Mouse (Mus musculus): ENCODE measurements around the gene Six5. TPM values are rescaled to one million over a fixed set of nuclear protein-coding genes. Genes with fewer than 3 reads are reported as not detected.

Six5 gene
- total RNA-seq (2014; rRNA removed), result 5.4 and 8.2 TPM in 2 replicates
- polyA plus RNA-seq (2015; fragmentation: Nextera tagmentation; extraction: Ambion mirVana), result 1.2 and 1.4 TPM in 2 replicates

GRCm38 (mm10) chr7:19094471-19094825 lies at the start of gene Six5:
TSS of gene Six5 (plus strand) at chr7:19094594.
- no peak for TF ChIP-seq CTCF (IDR thresholded peaks at IDR 0.05)
- peaks cover 14% of the 10 kb centered on the region for H3K4me1 ChIP-seq (ENCODE audit: insufficient read depth, low read length)
- peaks cover 7% of the 10 kb centered on the region; the same call in 1 of the 2 replicates for H3K36me3 ChIP-seq (ENCODE audit: insufficient read depth, low read length)
- peak within 1 kb of the TSS; percentile 51 for H3K27ac ChIP-seq (ENCODE audit: low read depth, low read length)
- WGBS, result under 1% methylated on average over 23 of the region's 36 CpGs
- H3K4me2 ChIP-seq (ENCODE audit: low read depth, low read length, poor library complexity, severe bottlenecking), result peak within 1 kb of the TSS; percentile 98
- H3K9me3 ChIP-seq (ENCODE audit: low read length), result no peaks in the 10 kb centered on the region
- H3K27me3 ChIP-seq (ENCODE audit: insufficient read depth, low read length), result peaks cover 8% of the 10 kb centered on the region
- DNase-seq (ENCODE audit: low spot score) (peak; percentile 28), ATAC-seq (ENCODE audit: low FRiP score) (peak; percentile 8; the same call in 1 of the 2 replicates)
- H3K4me3 ChIP-seq (ENCODE audit: low read depth, low read length), result peak within 1 kb of the TSS; percentile 48
- H3K9ac ChIP-seq (replicated peaks; ENCODE audit: low read length, poor library complexity, severe bottlenecking), result peak within 1 kb of the TSS; percentile 55

- no peak overlapping the region for H3K4me3 ChIP-seq (ENCODE audit: low read depth, low read length)
- no peaks in the 10 kb centered on the region for H3K9me3 ChIP-seq (ENCODE audit: low read length)
- H3K4me1 ChIP-seq (ENCODE audit: insufficient read depth, low read length), result no peaks in the 10 kb centered on the region
- H3K9ac ChIP-seq (replicated peaks; ENCODE audit: low read length, poor library complexity, severe bottlenecking), result no peak overlapping the region
- no peak overlapping the region for H3K27ac ChIP-seq (ENCODE audit: low read depth, low read length)
- H3K4me2 ChIP-seq (ENCODE audit: low read depth, low read length, poor library complexity, severe bottlenecking), result no peak overlapping the region
- WGBS, result 96% methylated on average over 6 of the region's 6 CpGs
- DNase-seq (ENCODE audit: low spot score) (no peak), ATAC-seq (ENCODE audit: low FRiP score) (no peak)
- H3K36me3 ChIP-seq (ENCODE audit: insufficient read depth, low read length), result peaks cover 94% of the 10 kb centered on the region
- H3K27me3 ChIP-seq (ENCODE audit: insufficient read depth, low read length), result no peaks in the 10 kb centered on the region
- TF ChIP-seq CTCF (IDR thresholded peaks at IDR 0.05), result no peak
Measured at GRCm38 (mm10) chr7:19044616-19045015, 49.8 kb upstream of the Six5 start.

- Histone ChIP-seq H3K4me2 (ENCODE audit: low read depth, low read length, poor library complexity, severe bottlenecking) (no peak overlapping the region), H3K36me3 (ENCODE audit: insufficient read depth, low read length) (peaks cover 95% of the 10 kb centered on the region), H3K4me1 (ENCODE audit: insufficient read depth, low read length) (no peaks in the 10 kb centered on the region), H3K27ac (ENCODE audit: low read depth, low read length) (no peak overlapping the region), H3K4me3 (ENCODE audit: low read depth, low read length) (no peak overlapping the region), H3K9ac (replicated peaks; ENCODE audit: low read length, poor library complexity, severe bottlenecking) (no peak overlapping the region), H3K9me3 (ENCODE audit: low read length) (no peaks in the 10 kb centered on the region), H3K27me3 (ENCODE audit: insufficient read depth, low read length) (no peaks in the 10 kb centered on the region)
- WGBS, result 94% methylated on average over 11 of the region's 11 CpGs
- ATAC-seq (ENCODE audit: low FRiP score) (no peak), DNase-seq (ENCODE audit: low spot score) (peak; percentile 61)
- no peak for TF ChIP-seq CTCF (IDR thresholded peaks at IDR 0.05)
Measured at GRCm38 (mm10) chr7:19046286-19047069, 47.9 kb upstream of the Six5 start.

- Histone ChIP-seq H3K4me3 (ENCODE audit: low read depth, low read length) (no peak overlapping the region), H3K4me2 (ENCODE audit: low read depth, low read length, poor library complexity, severe bottlenecking) (no peak overlapping the region), H3K4me1 (ENCODE audit: insufficient read depth, low read length) (no peaks in the 10 kb centered on the region), H3K9ac (replicated peaks; ENCODE audit: low read length, poor library complexity, severe bottlenecking) (no peak overlapping the region), H3K36me3 (ENCODE audit: insufficient read depth, low read length) (peaks cover 80% of the 10 kb centered on the region), H3K9me3 (ENCODE audit: low read length) (no peaks in the 10 kb centered on the region), H3K27ac (ENCODE audit: low read depth, low read length) (no peak overlapping the region), H3K27me3 (ENCODE audit: insufficient read depth, low read length) (no peaks in the 10 kb centered on the region)
- no peak for DNase-seq (ENCODE audit: low spot score)
- 90% methylated on average over 14 of the region's 14 CpGs for WGBS
- no peak for ATAC-seq (ENCODE audit: low FRiP score)
- no peak for TF ChIP-seq CTCF (IDR thresholded peaks at IDR 0.05)
Measured at GRCm38 (mm10) chr7:19048006-19048527, 46.3 kb upstream of the Six5 start.

GRCm38 (mm10) chr7:19049252-19049651 lies 45.1 kb upstream of the Six5 start:
- Histone ChIP-seq H3K9me3 (ENCODE audit: low read length) (no peaks in the 10 kb centered on the region), H3K4me3 (ENCODE audit: low read depth, low read length) (no peak overlapping the region), H3K36me3 (ENCODE audit: insufficient read depth, low read length) (peaks cover 73% of the 10 kb centered on the region), H3K27ac (ENCODE audit: low read depth, low read length) (no peak overlapping the region), H3K27me3 (ENCODE audit: insufficient read depth, low read length) (no peaks in the 10 kb centered on the region), H3K4me2 (ENCODE audit: low read depth, low read length, poor library complexity, severe bottlenecking) (no peak overlapping the region), H3K4me1 (ENCODE audit: insufficient read depth, low read length) (no peaks in the 10 kb centered on the region), H3K9ac (replicated peaks; ENCODE audit: low read length, poor library complexity, severe bottlenecking) (no peak overlapping the region)
- DNase-seq (ENCODE audit: low spot score) (no peak), ATAC-seq (ENCODE audit: low FRiP score) (no peak)
- WGBS, result 82% methylated on average over 5 of the region's 5 CpGs
- TF ChIP-seq CTCF (IDR thresholded peaks at IDR 0.05), result no peak

GRCm38 (mm10) chr7:19050172-19050571 lies 44.2 kb upstream of the Six5 start:
- WGBS, result 83% methylated on average over 8 of the region's 8 CpGs
- H3K4me3 ChIP-seq (ENCODE audit: low read depth, low read length), result no peak overlapping the region
- DNase-seq (ENCODE audit: low spot score) (peak; percentile 24), ATAC-seq (ENCODE audit: low FRiP score) (no peak)
- no peak overlapping the region for H3K27ac ChIP-seq (ENCODE audit: low read depth, low read length)
- no peak overlapping the region for H3K9ac ChIP-seq (replicated peaks; ENCODE audit: low read length, poor library complexity, severe bottlenecking)
- H3K4me2 ChIP-seq (ENCODE audit: low read depth, low read length, poor library complexity, severe bottlenecking), result no peak overlapping the region
- H3K27me3 ChIP-seq (ENCODE audit: insufficient read depth, low read length), result no peaks in the 10 kb centered on the region
- TF ChIP-seq CTCF (IDR thresholded peaks at IDR 0.05), result no peak
- H3K4me1 ChIP-seq (ENCODE audit: insufficient read depth, low read length), result no peaks in the 10 kb centered on the region
- H3K36me3 ChIP-seq (ENCODE audit: insufficient read depth, low read length), result peaks cover 64% of the 10 kb centered on the region
- H3K9me3 ChIP-seq (ENCODE audit: low read length), result no peaks in the 10 kb centered on the region
